Mouse (Mus musculus): Measurements from ENCODE around the gene Immp2l.

Immp2l gene

DNA sequence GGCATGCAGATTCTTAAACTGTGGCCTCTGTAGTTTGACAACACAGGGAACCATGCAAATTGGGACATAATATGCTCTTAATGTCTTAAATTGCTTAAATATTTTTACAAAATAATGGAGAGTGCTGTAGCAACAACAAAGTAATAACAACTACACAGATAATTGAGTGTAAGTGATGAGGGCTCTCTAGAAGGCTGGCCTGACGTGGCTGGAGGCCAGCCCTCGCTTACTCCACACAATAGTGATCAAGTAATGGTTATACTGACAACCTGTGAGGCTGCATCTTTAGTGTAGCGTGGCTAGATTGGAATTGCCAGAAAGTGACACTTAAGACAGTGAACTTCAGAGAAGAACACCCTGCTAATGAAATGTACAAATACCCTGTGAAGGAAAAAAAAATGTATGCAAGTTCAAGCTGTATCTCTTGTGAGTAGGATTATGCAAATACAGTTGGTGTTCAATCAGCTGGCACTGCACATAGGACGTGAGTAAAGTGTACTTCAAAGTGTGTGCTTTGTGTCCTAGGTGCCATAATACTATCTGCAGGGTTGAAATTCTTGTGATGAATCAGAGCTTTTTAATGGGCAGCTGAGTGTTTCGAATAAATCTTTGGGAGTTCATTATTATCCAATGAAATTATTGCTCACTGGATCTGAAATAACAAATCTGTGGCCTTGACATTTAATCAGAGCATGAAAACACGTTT is 445.4 kb downstream of the Immp2l start:
- no peak for DNase-seq

DNA sequence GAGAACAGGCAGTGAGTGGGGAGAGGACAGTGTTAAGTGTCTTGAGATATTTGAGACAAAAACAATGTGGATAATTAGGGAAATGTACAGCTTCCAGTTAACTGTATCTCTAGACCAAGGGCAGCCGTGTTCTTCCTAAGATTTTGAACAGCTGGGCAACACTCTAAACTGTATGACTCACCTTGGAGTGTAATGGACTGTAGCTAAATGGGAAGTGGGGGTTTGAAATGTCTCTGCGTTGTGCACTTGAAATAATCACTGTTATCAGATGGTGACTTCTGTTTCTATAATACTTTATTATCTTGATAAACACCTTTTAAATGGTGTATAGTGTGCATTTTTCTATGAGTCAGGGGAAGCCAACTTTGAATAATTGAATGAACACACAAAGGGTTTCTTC is 457.6 kb downstream of the Immp2l start:
- no peak for DNase-seq

- no peak for DNase-seq
These were observed 459.3 kb downstream of the Immp2l start for GRCm38 (mm10) chr12:41483091-41483592.

DNA sequence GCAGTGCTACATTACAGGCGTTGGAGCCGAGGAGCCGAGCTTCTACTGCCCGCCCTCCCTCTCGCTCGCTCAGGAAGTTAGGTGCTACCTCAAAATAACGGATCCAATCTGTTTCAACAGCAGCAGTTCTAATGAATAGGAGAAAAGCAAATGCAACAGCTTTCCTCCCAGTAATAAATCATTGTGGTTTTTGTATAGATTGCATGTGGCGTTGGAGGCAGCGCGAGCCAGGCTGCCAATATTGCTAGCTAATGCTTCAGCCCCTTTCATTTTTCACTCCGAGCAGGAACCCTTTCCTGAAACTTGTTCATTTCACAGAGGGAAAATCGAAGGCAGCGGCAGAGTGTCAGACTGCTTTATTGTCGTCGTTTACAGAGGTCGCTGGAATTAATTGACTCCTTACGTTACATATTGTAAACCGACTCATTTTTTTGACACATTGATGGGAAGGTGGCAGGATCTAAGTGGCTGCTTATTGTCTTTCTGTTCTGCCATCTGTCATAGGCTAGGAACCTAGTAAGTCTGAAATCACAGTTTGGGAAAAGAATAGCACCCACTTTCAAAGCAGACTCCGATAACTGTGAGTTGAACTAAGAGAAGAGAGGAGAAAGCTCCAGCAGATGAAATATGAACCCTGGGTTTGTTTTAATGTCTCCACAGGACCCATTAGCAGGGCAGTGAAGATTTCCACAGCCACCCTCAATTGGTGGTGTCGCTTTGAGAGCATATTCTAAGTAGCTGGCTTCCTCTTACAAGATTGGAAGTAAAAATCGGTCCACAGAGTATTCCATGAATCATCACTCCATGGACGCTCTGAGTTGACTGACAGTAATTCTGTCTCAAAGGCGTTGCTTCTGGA is 459.9 kb downstream of the Immp2l start:
- no peak for DNase-seq

GRCm38 (mm10) chr12:41484689-41485511 is 461.0 kb downstream of the Immp2l start:
- DNase-seq: no peak

DNA sequence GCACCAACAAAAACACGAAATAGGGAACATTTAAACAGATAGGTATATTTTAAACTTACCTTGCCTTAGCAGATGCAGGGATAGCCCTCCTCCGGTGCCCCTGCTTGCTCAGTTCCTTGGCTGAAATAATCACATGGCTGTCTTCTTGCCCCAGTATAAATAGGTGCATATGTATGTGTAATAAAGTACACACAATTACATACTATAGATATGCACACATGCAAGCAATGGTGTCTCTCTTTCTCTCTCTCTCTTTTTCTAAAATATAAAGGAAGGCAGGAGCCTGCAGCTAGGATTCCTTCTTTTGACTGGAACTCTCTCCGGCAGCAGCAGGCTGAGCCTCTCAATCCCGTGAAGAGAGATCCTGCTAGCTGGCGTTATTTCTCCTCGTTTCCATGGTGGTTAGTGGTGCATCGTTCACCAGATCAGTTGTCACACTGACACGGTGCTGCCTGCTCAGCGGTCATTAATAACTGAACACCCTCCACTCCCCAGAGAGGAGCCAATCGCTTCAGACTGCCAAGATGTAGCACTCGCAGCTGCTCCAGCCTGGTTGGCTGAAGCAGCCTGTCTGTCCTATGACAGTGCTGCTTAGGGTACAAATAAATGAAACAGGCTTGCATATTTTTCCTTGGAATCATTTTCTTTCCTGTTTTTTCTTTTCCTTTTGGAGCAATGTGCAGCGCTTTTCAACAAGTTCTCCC is 461.8 kb downstream of the Immp2l start:
- DNase-seq: no peak

- DNase-seq: no peak
These were observed 462.4 kb downstream of the Immp2l start, which contains the start of gene Lrrn3 for GRCm38 (mm10) chr12:41486331-41486730. Gene Lrrn3, minus strand, starts transcription at chr12:41486431.

GRCm38 (mm10) chr12:41487005-41487404 is 463.1 kb downstream of the Immp2l start:
- DNase-seq: no peak

- no peak for DNase-seq
These were observed 470.7 kb downstream of the Immp2l start for GRCm38 (mm10) chr12:41494620-41495019.

DNA sequence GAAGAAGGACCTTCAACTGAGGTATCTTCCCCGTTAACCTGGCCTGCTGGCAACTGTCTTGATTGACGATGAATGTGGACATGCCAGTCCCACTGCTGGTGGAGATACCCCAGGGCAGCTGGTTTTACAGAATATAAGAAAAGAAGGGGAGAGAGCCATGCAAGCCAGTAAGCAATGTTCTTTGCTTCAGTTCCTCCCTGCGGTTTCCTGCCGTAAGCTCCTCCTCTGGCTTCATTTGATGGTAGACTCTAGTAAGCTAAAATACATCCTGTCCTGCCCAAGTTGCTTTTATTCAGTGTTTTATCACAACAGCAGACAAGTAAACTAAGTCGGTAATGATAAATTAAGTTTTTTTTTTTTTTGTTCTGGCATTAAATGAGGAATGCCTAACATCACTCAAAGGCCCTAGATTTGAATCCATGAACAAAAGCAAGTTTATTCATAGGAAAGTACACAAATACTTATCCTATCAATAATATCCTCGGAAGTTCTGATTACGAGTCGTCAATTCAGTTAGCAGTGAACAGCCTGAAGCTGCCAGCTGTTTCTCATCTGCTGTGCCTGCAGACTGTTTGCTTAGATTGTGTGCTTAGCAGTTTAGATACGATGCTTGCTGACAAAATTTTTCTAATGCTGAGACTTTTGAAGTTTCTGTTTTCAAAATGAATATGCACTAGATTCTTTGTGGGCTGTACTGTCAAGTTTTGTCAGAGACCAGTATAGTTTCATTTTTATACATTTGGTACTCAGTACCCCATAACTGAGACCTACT is 476.3 kb downstream of the Immp2l start:
- DNase-seq: no peak

GRCm38 (mm10) chr12:41508610-41509009 is 484.7 kb downstream of the Immp2l start:
- DNase-seq: no peak

DNA sequence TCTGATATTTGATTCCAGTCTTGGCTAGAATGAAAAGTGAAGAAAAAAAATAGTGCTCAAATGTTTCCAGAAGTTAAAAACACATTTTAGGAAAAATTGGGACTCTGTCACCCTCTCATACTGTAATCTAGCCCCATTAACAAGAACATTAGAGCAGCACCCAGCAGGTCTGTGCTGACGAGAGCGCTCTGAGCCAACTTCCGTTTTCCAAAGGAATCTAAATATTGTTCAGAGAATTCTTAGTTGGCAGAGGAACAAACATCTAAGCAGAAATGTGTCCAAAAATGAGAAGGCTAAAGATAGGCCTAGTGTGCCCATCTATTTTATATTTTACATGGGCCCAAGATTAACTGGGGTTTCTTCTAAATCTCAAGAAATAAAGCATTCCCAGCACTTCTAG is 486.7 kb downstream of the Immp2l start:
- no peak for DNase-seq

GRCm38 (mm10) chr12:41518897-41519296 is 495.0 kb downstream of the Immp2l start:
- DNase-seq: no peak

- DNase-seq: no peak
These were observed 496.4 kb downstream of the Immp2l start for GRCm38 (mm10) chr12:41520326-41520725.

DNA sequence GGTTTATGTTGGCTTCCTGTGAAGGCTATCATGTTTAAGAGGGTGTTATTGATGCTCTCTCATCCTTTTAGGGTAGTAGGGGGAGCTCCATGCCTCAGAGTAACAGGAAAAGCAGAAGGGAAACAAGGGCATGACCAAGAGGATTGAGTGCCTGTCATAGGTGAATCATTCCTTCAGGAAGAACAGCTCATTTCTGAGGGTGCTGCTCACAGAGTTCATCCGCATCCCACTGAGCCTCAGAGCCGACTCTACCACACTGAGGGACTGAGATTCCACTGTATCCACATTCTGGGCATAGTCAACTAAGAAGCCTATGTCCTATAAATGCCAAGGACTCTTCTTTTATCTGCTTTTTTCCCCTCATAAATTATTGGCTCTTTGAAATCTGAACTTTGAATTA is 497.8 kb downstream of the Immp2l start:
- no peak for DNase-seq

GRCm38 (mm10) chr12:41526688-41527087 is 502.8 kb downstream of the Immp2l start:
- DNase-seq: no peak

GRCm38 (mm10) chr12:41528410-41528809 is 504.5 kb downstream of the Immp2l start:
- DNase-seq: no peak

DNA sequence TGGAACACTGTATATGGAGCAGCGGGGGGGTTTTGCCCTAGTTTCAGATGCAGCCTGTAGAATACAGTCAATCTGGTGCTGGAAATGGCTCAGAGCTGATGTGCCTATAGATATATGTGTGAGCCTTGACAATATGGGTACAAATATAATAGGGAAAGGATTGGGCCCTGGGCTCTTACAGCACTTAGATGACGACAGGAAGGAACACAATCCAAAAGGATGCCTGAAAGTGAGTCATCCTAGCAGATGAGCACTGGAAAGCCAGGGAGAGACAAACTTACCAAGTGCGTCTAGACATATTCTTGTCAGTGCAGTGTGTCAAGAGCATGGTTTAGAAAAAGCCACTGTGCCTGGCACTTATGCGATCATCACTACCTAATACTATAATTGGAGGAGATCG is 516.1 kb downstream of the Immp2l start:
- DNase-seq: no peak

DNA sequence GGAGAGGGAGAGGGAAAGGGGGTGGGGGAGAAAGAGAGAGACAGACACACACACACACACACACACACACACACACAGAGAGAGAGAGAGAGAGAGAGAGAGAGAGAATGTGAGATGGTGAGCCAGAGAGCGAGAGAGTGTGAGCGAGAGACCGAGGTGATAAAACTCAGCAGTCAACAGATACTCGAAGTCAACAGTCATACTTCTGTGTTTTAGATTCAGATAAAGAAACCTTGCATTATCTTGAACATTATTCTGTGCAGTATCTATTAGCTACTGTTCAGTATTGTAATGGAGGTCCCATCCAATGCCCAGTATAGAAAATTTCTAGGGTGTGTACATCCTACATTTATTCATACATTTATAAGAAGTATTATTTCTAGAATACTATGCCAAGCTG is 527.7 kb downstream of the Immp2l start:
- DNase-seq: no peak

- DNase-seq: no peak
These were observed 533.9 kb downstream of the Immp2l start for GRCm38 (mm10) chr12:41557832-41558231.

GRCm38 (mm10) chr12:41558956-41559735 is 535.3 kb downstream of the Immp2l start:
- no peak for DNase-seq

Measured in thymus, postnatal 4 days (tissue).